Mouse (Mus musculus): ENCODE measurements at regions not wholly inside any gene's neighbourhood (a gene's known extent, or its start where the extent isn't known, plus 50 kb on each side); places are given as distances from the start of the nearest gene placed in this dataset.

GRCm38 (mm10) chr1:138004319-138004718 lies 171.2 kb downstream of the Ptprc start:
- TF ChIP-seq CTCF (IDR thresholded peaks at IDR 0.05; ENCODE audit: extremely low read depth, insufficient read depth, low read length) (no peak), POLR2A (IDR thresholded peaks at IDR 0.05; ENCODE audit: extremely low read depth, insufficient read depth, low read length) (no peak)

Data from cortical plate, adult 2 months (tissue).